Mouse (Mus musculus) frontal cortex, adult 2 months (tissue): ENCODE measurements at regions not wholly inside any gene's neighbourhood (a gene's known extent, or its start where the extent isn't known, plus 50 kb on each side); places are given as distances from the start of the nearest gene placed in this dataset.

Source experiments
- DNase-seq, 2 experiments: peaks; one replicate each; pipeline ENCODE4 v3.0.0; 2022; ENCODE audit warnings: low spot score in 1 of 2; ENCODE audit errors: extremely low spot score in 1 of 2

DNA sequence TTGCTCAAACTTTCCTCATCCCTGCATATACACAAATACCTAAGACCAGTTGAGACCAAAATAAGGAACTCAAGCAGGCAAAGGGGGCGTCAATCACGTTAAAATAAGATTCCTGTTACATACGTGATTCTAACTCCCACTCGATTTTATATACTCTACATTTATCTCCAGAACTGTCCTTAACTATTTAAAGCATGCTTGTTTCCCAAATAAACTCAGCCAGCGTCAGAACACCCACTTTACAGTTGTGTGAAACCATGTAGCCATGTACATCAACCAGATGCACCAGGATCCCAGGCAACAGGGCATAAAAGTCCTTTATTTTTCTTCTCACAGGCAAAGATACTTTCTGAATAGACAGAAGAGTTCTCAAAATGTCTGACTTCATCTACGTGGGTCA, 61.5 kb downstream of the Ccna1 start:
- DNase-seq: peak; percentile 48 to 50

- DNase-seq: no peak
Measured at GRCm38 (mm10) chr3:54990073-54990472, 65.2 kb downstream of the Ccna1 start.

DNA sequence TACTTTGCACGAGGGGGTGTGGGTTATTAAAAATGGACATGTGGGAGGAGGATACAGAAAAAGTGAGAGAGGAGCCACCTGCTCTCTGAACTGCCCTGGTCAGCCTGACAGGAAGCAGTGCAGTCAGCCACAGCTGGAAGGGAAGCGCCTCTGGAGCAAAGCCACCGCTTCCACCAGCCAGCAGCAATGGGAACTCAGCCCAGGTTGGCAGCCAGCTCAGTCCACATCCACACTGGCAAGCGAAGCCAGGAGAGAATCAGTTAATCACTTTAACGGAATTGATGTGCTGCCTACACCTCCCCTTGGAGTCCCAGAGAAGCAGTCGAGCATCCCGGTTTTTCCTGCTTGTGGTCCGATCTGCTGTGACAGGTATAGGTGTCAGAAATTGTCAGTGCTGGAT, 65.9 kb downstream of the Ccna1 start:
- DNase-seq: peak in 1 of 2 experiments; percentile 64

GRCm38 (mm10) chr3:54981488-54981887, 65.8 kb upstream of the Sertm1 start:
- peak in 1 of 2 experiments; percentile 22 for DNase-seq

- no peak for DNase-seq
Measured at GRCm38 (mm10) chr3:54980312-54980711, 64.6 kb upstream of the Sertm1 start.

DNA sequence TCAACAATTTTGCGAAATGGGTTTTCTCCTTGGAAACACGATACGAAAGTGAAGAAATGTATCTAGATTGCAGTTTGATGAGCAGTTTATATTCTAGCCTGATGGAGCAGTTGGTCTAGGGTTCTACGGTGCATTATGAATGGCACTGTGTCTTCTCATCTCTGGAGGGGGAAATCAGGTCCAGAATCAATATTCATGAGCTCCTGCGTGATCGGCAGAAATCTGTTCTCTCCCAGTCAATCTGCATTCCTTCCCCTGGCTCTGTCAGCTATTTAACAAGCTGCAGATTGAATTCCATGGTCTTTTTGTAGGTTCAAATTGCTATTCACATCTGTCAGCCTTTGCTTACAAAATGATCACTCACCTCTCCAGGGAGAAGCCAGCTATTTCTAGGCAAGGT, 49.8 kb upstream of the Sertm1 start:
- DNase-seq: no peak
